Mouse (Mus musculus): ENCODE measurements around the gene Cisd3.
"Not testable (repeated sequence)": the region's sequence is repeated elsewhere in the genome, so short reads cannot be mapped to it uniquely, and the experiment has no call there.

The Cisd3 gene

DNA sequence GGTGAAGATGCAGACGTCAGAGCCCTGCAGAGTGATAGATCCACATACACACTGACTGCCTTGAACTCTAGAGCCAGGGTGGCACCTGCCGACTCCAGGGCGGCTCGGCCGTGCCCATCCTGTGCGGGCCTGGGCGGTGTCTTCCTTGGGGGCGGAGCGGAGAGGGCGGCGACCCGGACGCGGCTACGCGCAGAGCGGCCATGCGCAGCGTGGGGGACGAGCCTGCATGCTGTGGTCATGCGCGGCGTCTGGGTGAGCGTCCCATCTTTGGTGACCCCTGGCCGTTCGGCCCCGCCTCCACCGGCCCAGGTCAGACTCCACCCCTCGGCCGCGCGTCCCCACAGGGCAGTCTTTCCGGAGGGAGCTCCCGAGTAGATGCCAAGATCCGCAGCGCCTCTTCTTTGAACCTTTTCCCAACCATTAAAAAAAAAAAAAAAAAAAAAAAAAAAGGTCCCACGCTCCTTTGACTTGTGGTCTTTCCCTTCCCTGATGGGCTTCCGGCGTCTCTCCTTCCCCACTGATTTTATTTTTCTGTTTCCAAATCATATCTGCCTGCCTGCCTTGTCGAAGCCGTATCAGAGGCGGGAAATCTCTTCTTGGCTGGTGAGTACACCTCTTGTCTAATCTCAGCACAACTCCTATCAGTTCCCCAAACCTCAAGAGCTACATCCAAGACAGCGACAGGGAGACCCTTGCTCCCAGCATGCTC is at the start of gene Cisd3:
Cisd3 (plus strand) TSS at position 214 of the 709 bp plus-strand sequence.
- DNase-seq (ENCODE audit: low spot score), result peak; percentile 97

DNA sequence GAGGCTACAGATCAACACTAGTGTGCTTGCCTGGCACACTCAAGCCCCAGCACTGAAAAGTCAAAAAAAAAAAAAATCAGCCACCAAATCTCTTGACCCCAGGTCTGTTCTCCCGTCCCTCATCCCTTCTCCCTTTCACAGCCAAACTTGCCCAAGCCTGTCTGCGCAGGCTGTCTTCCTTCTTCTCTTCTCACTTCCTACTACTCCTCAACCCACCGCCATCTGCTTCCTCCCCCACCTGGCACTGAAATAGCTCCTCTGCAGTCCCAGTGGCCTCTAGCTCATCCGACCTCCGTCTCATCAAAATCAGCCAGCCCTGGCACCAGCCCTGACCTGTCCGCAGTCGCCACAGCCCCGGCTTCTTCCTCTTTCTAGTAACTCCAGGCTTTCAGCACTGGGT is 44.0 kb upstream of the Cisd3 start:
- no peak for DNase-seq (ENCODE audit: low spot score)

DNA sequence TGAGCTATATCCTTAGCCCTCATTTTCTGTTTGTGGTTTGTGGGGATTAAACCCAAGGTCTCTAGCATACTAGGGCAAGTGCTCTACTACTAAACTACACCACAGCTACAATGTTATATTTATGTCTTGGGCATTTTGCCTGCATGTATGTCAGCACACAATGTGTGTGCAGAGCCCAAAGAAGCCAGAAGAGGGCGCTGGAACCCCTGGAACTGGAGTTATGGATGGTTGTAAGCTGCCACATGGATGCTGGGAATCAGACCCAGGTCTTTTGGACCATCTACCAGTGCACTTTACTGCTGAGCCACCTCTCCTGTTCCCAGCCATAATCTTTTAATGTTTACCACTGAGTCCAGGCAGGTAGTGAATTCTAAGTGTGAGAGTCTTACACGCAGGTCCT is 42.9 kb upstream of the Cisd3 start:
- DNase-seq (ENCODE audit: low spot score), result no peak

DNA sequence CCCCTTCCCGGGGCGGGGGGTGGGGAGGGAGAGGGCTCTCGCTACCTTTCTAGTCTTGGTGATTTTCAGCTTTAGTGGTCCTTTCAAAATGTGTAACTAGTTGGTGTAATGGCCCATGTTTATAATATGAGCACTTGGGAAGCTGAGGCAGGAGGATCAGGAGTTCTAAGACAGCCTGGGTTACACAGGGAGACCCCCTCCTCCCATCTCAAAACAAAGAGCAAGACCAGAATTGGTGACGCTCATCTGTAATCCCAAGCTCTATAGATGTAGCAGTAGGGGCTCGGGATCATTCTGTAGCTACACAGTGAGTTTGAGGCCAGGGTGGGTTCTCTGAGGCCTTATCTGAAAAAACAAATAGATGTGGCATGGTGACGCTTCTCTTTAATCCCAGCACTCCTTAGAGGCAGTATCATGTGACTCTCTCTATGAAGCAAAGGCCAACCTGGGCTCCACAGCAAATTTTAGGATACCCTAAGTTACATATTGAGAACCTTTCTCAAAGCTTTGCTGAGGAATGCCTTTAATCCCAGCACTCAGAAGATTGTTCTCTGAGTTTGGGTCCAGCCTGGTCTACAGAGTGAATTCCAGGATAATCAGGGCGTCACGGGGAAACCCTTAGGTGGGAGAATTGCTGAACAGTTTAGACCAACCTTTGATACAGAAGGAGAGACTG is 42.1 kb upstream of the Cisd3 start:
- DNase-seq (ENCODE audit: low spot score), result no peak

DNA sequence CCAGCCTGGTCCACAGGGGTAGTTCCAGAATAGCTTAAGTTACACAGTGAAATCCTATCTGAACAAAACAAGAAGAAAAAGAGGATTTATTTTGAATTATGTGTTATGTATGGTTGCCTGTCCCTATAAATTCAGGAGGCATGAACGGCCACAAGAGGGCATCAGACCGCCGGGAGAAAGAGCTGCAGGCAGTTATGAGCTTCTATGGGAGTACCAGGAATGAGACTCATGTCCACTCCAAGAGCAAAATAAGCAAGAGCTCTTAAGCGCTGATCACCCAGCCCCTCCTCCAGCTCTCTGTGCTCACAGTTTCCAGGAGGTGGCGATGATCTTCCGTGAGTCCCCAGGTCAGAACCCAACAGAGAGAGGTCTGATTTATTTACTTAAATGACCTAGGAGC is 40.8 kb upstream of the Cisd3 start:
- peak; percentile 88 for DNase-seq (ENCODE audit: low spot score)

DNA sequence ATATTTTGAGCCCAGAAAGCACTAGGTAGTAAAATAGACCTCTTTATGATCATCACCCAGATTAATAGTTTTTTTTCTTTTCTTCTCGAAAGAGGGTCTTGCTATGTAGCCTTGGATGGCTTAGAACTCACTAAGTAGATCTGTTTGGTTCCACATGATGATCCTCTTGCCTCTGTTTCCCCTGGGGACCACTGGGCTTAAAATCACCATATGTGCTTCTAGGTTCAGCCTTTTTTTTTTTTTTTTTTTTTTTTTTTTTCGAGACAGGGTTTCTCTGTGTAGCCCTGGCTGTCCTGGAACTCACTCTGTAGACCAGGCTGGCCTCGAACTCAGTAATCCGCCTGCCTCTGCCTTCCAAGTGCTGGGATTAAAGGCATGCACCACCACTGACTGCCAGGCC is 37.1 kb upstream of the Cisd3 start:
- not testable (repeated sequence) for DNase-seq (ENCODE audit: low spot score)

DNA sequence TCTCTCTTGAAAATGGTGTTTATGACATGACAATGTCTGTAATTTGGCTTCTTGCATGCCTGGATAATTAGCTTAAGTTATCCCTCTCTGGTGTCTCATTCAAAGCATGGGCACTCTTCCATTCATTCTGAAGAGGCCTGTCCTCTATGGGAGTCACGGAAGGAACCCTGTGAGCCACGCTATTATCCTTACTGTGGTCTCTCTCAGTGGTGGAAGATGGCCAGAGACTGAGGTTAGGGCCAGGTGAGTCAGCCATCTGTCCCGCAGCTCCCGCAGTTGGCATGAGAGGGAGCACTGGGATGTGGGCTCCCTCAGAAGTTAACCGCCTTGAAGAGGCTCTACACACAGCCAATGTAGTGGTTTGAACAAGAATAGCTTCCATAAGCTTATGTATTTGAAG is 35.3 kb upstream of the Cisd3 start:
- DNase-seq (ENCODE audit: low spot score), result no peak

DNA sequence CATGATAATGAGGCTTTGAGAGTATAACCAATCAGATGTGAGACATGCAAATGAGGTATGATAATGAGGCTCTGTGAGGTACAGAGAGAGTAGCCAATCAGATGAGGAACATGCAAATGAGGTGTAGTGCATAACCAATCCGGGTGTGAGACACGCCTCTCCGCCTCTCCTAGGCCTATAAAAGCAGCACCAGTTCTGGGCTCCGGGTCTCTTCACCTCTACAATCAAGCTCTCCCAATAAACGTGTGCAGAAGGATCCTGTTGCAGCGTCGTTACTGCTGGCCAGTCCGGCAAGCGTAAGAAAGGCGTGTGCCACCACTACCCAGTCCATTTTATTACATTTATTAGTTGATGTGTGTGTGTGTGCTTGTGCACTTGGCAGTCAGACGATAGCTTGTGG is 32.2 kb upstream of the Cisd3 start:
- DNase-seq (ENCODE audit: low spot score), result not testable (repeated sequence)

DNA sequence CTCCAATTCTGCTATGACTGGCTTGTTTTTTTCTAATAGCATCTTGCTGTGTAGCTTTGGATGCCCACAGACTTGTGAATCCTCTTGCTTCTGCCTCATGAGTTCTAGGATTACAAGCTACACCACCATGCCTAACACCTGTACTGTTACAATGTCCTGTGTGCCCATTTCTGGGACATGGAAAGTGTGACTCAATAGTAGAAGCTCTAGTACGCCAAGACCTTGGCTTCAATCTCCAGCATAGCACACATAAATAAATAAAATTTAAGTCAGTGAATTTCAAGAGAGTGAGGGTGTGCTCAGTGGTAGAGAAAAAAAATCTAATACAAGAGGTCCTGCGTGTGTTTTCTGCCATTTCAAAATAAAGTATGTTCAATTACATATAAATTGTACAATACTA is 31.4 kb upstream of the Cisd3 start:
- DNase-seq (ENCODE audit: low spot score), result no peak

DNA sequence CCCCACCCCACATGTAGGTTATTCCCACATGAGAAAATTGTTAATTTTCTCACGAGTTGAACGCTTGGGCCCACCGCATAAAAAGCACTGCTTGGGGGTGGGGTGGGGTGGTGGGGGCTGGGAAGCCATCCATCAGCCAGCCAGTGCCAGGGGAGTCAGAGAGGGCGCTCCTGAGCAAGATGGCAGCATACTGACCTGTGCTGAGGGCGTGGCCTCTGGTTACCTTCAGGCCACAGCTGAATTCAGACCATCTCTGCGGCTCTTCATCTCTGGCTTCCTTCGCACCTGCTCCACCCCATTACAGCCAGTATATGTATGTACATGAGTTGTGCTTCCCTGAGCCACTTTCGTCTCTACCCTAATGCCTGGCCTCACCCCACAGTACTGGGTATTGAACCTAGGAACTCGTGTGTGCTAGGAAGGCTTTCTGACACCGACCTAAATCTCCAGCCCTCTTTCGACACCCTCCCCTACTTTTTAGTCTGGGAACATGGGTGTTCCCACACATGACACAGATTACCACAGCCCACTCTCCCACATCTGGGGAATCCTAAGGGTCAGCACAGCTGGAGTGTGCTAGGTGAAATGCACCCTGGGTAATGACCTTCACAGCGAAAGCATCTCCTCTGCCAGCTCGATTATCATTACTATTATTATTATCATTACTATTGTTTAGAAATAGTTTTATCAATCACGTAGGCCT is 29.2 kb upstream of the Cisd3 start:
- DNase-seq (ENCODE audit: low spot score), result no peak

DNA sequence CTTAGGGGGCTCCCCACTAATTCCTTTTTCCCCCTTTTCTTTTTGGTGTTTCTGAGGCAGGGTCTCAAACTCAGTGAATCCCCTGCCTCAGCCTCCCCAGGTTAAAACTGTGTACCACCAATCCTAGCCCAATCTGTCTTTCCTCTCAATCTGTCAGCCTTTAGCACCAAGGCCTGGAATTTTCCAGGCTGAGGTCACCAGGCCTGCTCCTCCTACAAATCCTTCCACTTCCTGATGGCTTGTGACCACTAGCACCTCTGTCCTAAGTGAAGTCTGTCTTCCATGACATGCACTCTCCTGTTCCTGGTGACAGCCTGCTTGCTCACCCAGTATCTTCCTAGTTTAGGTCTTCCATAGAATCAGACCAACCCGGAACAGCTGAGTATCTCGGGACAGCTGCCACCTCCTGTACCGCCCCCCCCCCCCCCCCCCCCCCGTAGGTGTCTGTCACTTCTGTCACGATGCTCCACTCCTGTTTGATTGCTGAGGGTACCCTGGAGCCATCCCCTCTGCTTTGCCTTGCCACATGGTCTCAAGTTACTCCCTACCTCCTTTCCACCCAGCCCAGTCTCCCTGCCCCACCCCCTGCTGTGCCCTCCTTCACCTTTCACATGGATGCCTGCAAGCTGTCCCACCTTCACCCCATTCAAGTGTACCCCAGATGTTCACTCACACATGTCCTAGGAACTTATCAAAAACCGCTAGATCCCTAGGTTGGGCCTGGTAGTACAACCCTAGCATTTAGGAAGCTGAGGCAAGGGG is 28.3 kb upstream of the Cisd3 start:
- no peak for DNase-seq (ENCODE audit: low spot score)

DNA sequence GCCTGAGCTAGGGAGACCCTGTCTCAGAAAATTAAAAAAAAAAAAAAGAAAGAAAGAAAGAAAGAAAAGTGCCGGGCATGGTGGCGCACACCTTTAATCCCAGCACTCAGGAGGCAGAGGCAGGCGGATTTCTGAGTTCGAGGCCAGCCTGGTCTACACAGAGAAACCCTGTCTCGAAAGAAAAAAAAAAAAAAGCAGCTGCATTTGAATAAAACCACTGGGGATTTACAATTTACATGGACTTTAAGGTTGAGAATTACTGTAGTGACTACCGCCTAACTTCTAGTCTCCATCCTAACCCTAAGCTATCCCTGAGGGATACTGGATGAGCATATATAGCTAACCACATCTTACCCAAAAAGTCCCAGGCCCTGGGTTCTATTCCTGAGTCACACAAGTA is 27.7 kb upstream of the Cisd3 start:
- DNase-seq (ENCODE audit: low spot score), result not testable (repeated sequence)

DNA sequence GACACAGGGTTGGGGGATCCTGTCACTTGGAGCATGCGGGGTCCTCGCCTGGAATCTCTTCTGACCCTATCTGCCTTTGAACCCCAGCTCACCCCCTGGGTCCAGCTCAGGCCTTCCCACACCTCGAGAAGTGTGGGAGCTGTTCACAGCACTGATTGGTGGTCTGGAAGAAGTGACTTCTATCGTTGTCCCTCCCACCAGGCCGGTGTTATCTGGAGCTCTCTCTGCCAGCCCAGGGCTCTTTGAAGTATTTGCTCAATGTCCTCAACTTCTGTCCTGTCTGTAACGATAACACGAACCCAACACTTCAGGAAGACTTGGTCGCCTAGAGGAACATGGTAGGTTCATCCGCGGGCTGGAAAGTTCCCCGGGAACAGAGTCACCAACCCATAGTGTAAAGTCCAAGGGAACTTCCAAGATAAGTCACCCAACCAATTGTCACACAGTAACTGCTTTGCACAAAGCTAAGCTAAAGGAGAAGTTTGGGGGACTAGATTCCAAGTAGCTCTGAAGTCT is 26.8 kb upstream of the Cisd3 start:
- no peak for DNase-seq (ENCODE audit: low spot score)

DNA sequence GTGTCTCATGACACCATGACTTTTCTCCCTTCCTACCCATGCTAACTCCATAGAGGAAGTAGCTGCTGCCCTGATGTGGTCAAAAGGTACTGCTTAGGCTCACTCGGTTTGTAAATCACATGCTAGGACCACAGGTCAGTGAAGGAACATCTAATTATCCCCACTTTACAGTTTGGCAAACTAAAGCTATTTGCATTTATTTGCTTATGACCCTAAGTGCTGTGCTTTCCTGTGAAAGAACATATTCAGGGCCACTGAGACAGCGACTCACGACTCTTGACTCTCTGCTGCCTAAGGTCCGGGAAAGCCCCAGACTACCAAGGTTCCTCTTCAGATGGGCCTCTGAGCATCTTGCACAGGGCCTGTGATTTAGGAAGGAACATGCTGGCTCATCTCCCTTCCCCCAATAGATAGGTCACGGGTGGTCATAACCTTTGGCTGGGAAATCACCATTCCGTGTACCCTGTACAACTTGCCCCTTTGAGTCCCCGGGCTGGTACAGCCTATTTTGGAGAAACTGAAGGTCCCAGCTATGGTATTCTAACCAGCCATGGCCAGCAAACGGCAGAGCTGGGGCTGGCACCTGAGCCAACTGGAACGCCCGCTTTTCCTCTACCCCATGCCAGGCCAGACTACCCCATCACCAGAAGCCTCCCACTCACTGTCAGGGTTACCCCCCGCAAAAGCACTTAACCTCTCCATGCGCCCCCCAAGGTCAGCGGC is 26.2 kb upstream of the Cisd3 start:
- no peak for DNase-seq (ENCODE audit: low spot score)

DNA sequence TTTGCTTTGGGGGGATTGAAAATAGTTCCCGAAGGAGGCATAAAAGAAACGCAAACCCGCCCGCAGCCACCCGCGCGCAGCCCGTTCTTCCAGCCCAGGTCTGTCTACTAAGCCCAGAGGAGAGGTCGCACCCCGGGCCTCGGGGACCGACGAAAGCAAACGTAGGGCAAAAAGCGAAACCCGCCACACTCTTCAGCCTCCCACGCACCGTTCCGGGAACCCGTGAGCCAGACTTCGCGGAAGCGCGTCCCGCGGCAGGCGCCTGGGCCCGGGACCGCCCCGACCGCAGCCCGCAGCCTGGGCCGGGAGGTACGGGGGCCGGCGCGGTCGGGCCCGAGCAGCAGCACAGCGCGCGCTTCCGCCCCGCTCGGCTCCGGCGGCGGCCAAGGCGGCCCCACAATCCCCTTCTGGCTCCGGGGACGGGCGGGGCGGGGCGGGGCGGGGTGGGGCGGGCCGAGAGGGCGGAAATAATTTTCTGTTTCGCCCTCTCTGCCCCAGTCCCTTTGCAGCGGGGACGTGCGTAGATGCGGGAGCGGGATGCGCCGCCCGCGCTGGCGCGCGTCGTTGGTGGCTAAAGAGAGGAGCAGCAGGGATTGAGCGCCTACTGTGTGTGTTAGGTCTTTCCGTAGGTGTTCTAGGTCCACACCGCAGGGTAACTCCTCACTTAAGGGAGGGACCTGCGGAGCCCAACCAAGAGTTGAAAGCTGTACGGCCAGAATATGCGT is 25.5 kb upstream of the Cisd3 start:
- DNase-seq (ENCODE audit: low spot score), result peak; percentile 78

DNA sequence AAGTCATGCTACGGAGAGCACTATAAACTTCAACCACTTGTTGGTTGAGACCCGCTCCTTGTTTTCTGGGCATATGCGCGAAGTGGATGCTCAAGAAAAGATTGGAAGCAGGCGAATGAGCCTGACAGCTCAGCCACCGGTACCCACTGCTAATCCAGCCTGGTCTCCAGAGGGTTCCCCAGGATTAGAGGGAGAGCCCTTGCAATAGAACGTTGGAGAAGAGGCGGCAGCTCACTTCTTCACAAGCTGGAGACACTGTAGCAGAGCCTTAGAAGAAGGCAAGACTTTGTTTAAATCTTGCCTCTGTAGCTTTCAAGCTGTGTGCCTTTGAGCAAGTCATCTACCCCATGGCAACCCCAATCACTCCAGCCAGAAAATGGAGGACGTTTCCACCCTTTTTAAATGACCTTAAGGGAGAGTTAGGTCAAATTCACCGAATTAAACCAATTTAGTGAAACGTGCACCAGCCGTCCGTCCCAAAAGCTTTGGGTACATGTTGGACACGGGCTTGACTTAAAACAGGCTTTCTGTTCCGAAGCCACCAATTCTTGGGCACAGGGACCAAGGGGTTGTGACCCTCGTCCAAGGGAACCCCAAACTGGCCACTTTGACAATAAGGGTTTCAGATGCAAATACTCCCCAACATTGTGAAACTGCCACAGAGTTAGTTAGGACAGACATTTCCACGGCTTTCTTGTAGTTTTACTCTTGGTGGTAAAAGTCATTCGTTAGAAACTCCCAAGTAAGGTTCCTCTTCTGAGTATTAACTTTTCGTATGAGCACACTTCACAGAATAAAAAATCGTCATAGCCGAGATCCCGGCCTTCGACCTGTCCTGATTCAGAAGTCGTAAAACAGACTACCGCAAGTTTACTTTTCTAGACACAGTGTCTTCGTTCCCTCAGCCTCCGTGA is 24.6 kb upstream of the Cisd3 start:
- no peak for DNase-seq (ENCODE audit: low spot score)

DNA sequence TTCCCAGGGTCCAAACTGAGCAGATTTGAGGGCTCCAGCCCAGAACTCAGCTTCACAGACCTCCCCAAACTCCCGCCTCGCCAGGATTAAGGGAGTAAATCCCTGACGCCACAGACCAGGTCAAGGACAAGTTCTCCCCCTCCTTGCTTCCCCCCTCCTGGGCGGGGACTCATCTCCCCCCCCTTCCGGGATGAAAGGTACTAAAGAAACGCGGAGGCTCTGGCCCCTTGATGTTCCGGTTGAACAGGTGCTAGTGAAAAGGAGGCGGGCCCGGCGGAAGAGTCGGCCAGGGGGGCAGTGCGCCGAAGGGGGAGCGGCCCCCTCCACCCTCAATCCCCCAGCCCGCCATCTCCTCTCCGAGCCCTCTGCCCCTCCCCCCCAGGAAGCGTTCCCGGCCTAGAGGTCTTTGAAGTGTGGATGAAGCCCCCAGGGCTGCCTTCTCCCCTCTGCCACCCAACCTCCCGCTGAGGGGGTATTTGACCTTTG is 23.9 kb upstream of the Cisd3 start:
- peak; percentile 90 for DNase-seq (ENCODE audit: low spot score)

DNA sequence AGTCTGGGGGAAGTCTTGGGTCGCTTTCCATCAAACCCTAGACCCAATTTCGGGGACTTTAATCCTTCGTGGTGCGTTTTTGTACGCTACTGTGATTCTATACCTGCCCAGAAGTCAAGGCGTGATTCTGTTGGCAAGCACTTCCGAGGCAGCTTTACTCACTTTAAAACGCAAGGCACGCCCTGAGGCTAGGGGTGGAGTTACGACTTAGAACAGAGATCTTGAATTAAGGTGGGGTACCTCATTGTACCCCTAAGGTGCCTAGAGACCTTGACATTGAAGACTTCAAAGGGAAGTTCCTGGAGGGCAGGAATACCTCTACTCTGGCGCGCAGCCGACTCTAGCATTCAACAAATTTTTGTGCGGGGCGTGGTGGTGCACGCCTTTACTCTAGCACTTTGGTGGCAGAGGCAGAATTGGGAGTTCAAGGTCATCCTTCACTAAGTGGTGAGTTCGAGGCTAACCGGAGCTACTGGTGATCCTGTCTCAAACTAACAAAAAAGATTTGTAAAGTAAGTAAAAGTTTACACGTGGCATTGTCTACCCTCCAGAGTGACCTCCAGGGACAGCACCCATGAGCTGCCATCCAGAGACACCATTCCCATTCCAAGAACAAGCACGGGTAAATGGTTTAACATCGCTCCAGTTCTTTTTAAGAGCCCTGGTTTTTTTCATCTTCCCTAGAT is 23.3 kb upstream of the Cisd3 start:
- no peak for DNase-seq (ENCODE audit: low spot score)

DNA sequence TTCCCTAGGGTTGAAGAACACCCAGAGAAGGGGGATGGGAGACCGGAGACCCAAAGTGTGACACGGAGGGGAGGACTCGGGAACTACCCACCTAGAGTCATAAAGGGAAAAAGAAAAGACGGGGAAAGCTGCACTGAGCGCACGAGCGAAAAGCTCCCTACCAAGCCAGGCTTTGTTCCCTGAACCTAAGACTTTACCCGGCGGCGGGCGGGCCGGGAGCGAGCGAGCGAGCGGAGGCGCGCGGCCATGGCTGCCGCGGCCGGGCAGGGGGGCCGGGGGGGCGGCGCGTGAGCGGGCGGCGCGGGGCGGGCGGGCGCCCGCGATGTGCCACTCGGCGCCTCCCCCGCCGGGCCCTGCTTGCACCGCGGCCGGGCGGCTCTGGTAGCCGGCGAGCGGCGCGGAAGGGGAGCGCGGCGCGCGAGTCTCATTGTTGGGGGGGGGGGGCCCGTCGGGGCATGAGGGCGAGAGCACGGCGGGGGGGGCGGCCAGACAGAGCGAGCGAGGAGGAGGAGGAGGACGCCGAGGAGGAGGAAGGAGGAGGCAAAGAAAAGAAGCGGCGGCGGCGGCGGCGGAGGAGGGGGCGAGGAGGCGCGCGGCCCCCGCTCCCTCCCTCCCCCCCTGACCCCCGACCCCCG is 22.6 kb upstream of the Cisd3 start, which contains the start of gene Mllt6:
Mllt6 (plus strand) TSS at position 522 of the 635 bp plus-strand sequence.
- peak; percentile 75 for DNase-seq (ENCODE audit: low spot score)
